Mouse (Mus musculus) cortical plate, adult 2 months (tissue): ENCODE data around the gene Ifi206. TPM values are rescaled to one million over a fixed set of nuclear protein-coding genes. Genes with fewer than 3 reads are reported as not detected.

Source experiments
- H3K27ac ChIP-seq: fragments of 200-500 bp; 2 replicates; pipeline ENCODE4 v1.5.1; 2012; ENCODE audit warnings: low read length, control low read depth, inconsistent platforms; ENCODE audit not compliant: insufficient read depth
- H3K4me1 ChIP-seq: fragments of 200-500 bp; 2 replicates; pipeline ENCODE4 v1.6.1; 2011; ENCODE audit warnings: low read length; ENCODE audit not compliant: control insufficient read depth, insufficient read depth
- H3K4me3 ChIP-seq: fragments of 200-500 bp; 2 replicates; pipeline ENCODE4 v1.5.1; 2011; ENCODE audit warnings: mild to moderate bottlenecking, low read length, control low read depth; ENCODE audit not compliant: insufficient read depth
- CTCF ChIP-seq: fragments of 200-500 bp; IDR thresholded peaks from 2 replicates; pipeline ENCODE4 v1.5.1; 2011; ENCODE audit warnings: mild to moderate bottlenecking, control low read depth, low read length; ENCODE audit not compliant: insufficient read depth; ENCODE audit errors: extremely low read depth
- POLR2A ChIP-seq: fragments of 200-500 bp; IDR thresholded peaks from 2 replicates; pipeline ENCODE4 v1.6.1; 2011; ENCODE audit warnings: mild to moderate bottlenecking, low read length, control low read depth; ENCODE audit not compliant: insufficient read depth; ENCODE audit errors: extremely low read depth
- polyA plus RNA-seq: library from polyadenylated mRNA; depleted of rRNA; stranded (reverse); fragments of >200 nt; gene quantifications from 2 replicates; pipeline ENCODE4 v1.2.3, GENCODE M21; 2012

Ifi206 gene
- polyA plus RNA-seq, 1 experiment, result 0.06 TPM

GRCm38 (mm10) chr1:173447067-173447466 lies 43.8 kb downstream of the Ifi206 start:
- Histone ChIP-seq H3K4me3 (no peak overlapping the region), H3K4me1 (no peaks in the 10 kb centered on the region), H3K27ac (no peak overlapping the region)
- TF ChIP-seq CTCF (no peak), POLR2A (no peak)

- TF ChIP-seq CTCF, result no peak
- no peak for TF ChIP-seq POLR2A
- H3K4me1 ChIP-seq, result no peaks in the 10 kb centered on the region
- no peak overlapping the region for H3K4me3 ChIP-seq
- no peak overlapping the region for H3K27ac ChIP-seq
These were observed 47.8 kb downstream of the Ifi206 start for GRCm38 (mm10) chr1:173443061-173443460.

- Histone ChIP-seq H3K4me1 (no peaks in the 10 kb centered on the region), H3K27ac (no peak overlapping the region), H3K4me3 (no peak overlapping the region)
- TF ChIP-seq POLR2A, result no peak
- no peak for TF ChIP-seq CTCF
These were observed 49.6 kb downstream of the Ifi206 start for GRCm38 (mm10) chr1:173441210-173441609.

GRCm38 (mm10) chr1:173440681-173441080 lies 50.2 kb downstream of the Ifi206 start:
- H3K4me3 ChIP-seq, result no peak overlapping the region
- TF ChIP-seq CTCF, result no peak
- TF ChIP-seq POLR2A, result no peak
- no peak overlapping the region for H3K27ac ChIP-seq
- H3K4me1 ChIP-seq, result no peaks in the 10 kb centered on the region

GRCm38 (mm10) chr1:173437161-173437953 lies 53.5 kb downstream of the Ifi206 start:
- H3K27ac ChIP-seq, result no peak overlapping the region
- no peaks in the 10 kb centered on the region for H3K4me1 ChIP-seq
- TF ChIP-seq CTCF, result no peak
- TF ChIP-seq POLR2A, result no peak

GRCm38 (mm10) chr1:173432411-173432810 lies 58.4 kb downstream of the Ifi206 start:
- no peaks in the 10 kb centered on the region; the same call in 1 of the 2 replicates for H3K4me1 ChIP-seq
- H3K4me3 ChIP-seq, result no peak overlapping the region
- no peak overlapping the region for H3K27ac ChIP-seq
- TF ChIP-seq CTCF, result no peak
- no peak for TF ChIP-seq POLR2A

More at GRCm38 (mm10) chr1:173437161-173437953, 53.5 kb downstream of the Ifi206 start:
- H3K4me3 ChIP-seq, result no peak overlapping the region

- Histone ChIP-seq H3K4me1 (no peaks in the 10 kb centered on the region; the same call in 1 of the 2 replicates), H3K4me3 (no peak overlapping the region), H3K27ac (no peak overlapping the region)
- TF ChIP-seq POLR2A, result no peak
- TF ChIP-seq CTCF, result no peak
These were observed 60.7 kb downstream of the Ifi206 start for GRCm38 (mm10) chr1:173429995-173430699.

GRCm38 (mm10) chr1:173427385-173427784 lies 63.5 kb downstream of the Ifi206 start:
- H3K4me1 ChIP-seq, result no peaks in the 10 kb centered on the region; the same call in 1 of the 2 replicates
- H3K27ac ChIP-seq, result no peak overlapping the region
- TF ChIP-seq CTCF, result no peak
- no peak for TF ChIP-seq POLR2A
- H3K4me3 ChIP-seq, result no peak overlapping the region

- TF ChIP-seq CTCF (no peak), POLR2A (no peak)
- Histone ChIP-seq H3K4me3 (no peak overlapping the region), H3K27ac (no peak overlapping the region), H3K4me1 (no peaks in the 10 kb centered on the region)
These were observed 64.5 kb downstream of the Ifi206 start for GRCm38 (mm10) chr1:173426345-173426744.
